Mouse (Mus musculus) kidney, adult 2 months (tissue): ENCODE measurements at regions not wholly inside any gene's neighbourhood (a gene's known extent, or its start where the extent isn't known, plus 50 kb on each side); places are given as distances from the start of the nearest gene placed in this dataset.
"Not testable (repeated sequence)": the region's sequence is repeated elsewhere in the genome, so short reads cannot be mapped to it uniquely, and the experiment has no call there.

Source experiments
- DNase-seq: peaks from one replicate; pipeline ENCODE4 v3.0.0; 2021
- H3K27ac ChIP-seq: fragments of 200-500 bp; 2 replicates; pipeline ENCODE4 v1.5.1; 2012; ENCODE audit warnings: low read depth, low read length, control low read depth, inconsistent platforms; ENCODE audit not compliant: insufficient read depth
- H3K27me3 ChIP-seq: fragments of 200-500 bp; replicated peaks from 2 replicates; pipeline ENCODE4 v1.6.1; 2012; ENCODE audit warnings: mild to moderate bottlenecking, moderate library complexity, low read length, inconsistent platforms; ENCODE audit not compliant: control insufficient read depth, insufficient read depth
- H3K36me3 ChIP-seq: fragments of 200-500 bp; 2 replicates; pipeline ENCODE4 v1.6.1; 2012; ENCODE audit warnings: mild to moderate bottlenecking, moderate library complexity, low read length, inconsistent platforms; ENCODE audit not compliant: control insufficient read depth, insufficient read depth
- H3K4me1 ChIP-seq: fragments of 200-500 bp; 2 replicates; pipeline ENCODE4 v1.6.1; 2011; ENCODE audit warnings: low read length; ENCODE audit not compliant: control insufficient read depth, insufficient read depth
- H3K4me3 ChIP-seq: fragments of 200-500 bp; 2 replicates; pipeline ENCODE4 v1.5.1; 2011; ENCODE audit warnings: mild to moderate bottlenecking, low read depth, low read length, control low read depth; ENCODE audit not compliant: insufficient read depth
- CTCF ChIP-seq: fragments of 200-500 bp; conservative IDR thresholded peaks from 2 replicates; pipeline ENCODE4 v1.5.1; 2011; ENCODE audit warnings: low read depth, mild to moderate bottlenecking, control low read depth, low read length, moderate library complexity, mixed read lengths; ENCODE audit not compliant: insufficient read depth, insufficient read length
- POLR2A ChIP-seq: fragments of 200-500 bp; IDR thresholded peaks from one replicate; pipeline ENCODE4 v1.6.1; 2011; ENCODE audit warnings: low read depth, low read length, control low read depth
- WGBS: fragments of 180-500 bp; shearing (Covaris S2); methylation state at CpG from one replicate; pipeline ENCODE4 v1.1.7; 2018; 5-methylcytosine and 5-hydroxymethylcytosine counted together

GRCm38 (mm10) chr16:65379939-65380338 lies 140.4 kb upstream of the Pou1f1 start:
- no peak for TF ChIP-seq CTCF
- TF ChIP-seq POLR2A: no peak
- H3K4me1 ChIP-seq: no peaks in the 10 kb centered on the region
- H3K27me3 ChIP-seq: no peaks in the 10 kb centered on the region
- DNase-seq: no peak
- H3K36me3 ChIP-seq: no peaks in the 10 kb centered on the region
- H3K27ac ChIP-seq: no peak overlapping the region
- 71% methylated on average over 5 of the region's 5 CpGs for WGBS
- no peak overlapping the region for H3K4me3 ChIP-seq

GRCm38 (mm10) chr16:65403926-65404648 lies 116.2 kb upstream of the Pou1f1 start:
- Histone ChIP-seq H3K27me3 (no peaks in the 10 kb centered on the region), H3K4me3 (no peak overlapping the region), H3K27ac (no peak overlapping the region), H3K36me3 (no peaks in the 10 kb centered on the region), H3K4me1 (no peaks in the 10 kb centered on the region)
- no peak for DNase-seq
- TF ChIP-seq CTCF (no peak), POLR2A (no peak)
- 89% methylated on average over 5 of the region's 5 CpGs for WGBS

- no peaks in the 10 kb centered on the region for H3K36me3 ChIP-seq
- no peak overlapping the region for H3K27ac ChIP-seq
- 91% methylated on average over 5 of the region's 5 CpGs for WGBS
- TF ChIP-seq CTCF: no peak
- no peak for TF ChIP-seq POLR2A
- DNase-seq: no peak
- H3K4me1 ChIP-seq: no peaks in the 10 kb centered on the region
- no peak overlapping the region for H3K4me3 ChIP-seq
- H3K27me3 ChIP-seq: no peaks in the 10 kb centered on the region
Measured at GRCm38 (mm10) chr16:65404816-65405215, 115.5 kb upstream of the Pou1f1 start.

- TF ChIP-seq CTCF: no peak
- TF ChIP-seq POLR2A: no peak
- H3K27me3 ChIP-seq: no peaks in the 10 kb centered on the region
- H3K4me1 ChIP-seq: no peaks in the 10 kb centered on the region
- 68% methylated on average over 3 of the region's 3 CpGs for WGBS
- H3K27ac ChIP-seq: no peak overlapping the region
- H3K4me3 ChIP-seq: no peak overlapping the region
- H3K36me3 ChIP-seq: no peaks in the 10 kb centered on the region
- DNase-seq: no peak
Measured at GRCm38 (mm10) chr16:65405824-65406556, 114.3 kb upstream of the Pou1f1 start.

- not testable (repeated sequence) for DNase-seq, H3K27ac ChIP-seq
- WGBS: 15% methylated on average over 9 of the region's 9 CpGs
Measured at GRCm38 (mm10) chr16:65432046-65432445, 88.3 kb upstream of the Pou1f1 start.

GRCm38 (mm10) chr16:65436076-65436475 lies 84.2 kb upstream of the Pou1f1 start:
- no peak for DNase-seq
- Histone ChIP-seq H3K4me1 (no peaks in the 10 kb centered on the region), H3K27me3 (no peaks in the 10 kb centered on the region), H3K36me3 (no peaks in the 10 kb centered on the region), H3K4me3 (no peak overlapping the region), H3K27ac (no peak overlapping the region)
- TF ChIP-seq CTCF: no peak
- TF ChIP-seq POLR2A: no peak
- 81% methylated on average over 2 of the region's 2 CpGs for WGBS

More at GRCm38 (mm10) chr16:65432046-65432445, 88.3 kb upstream of the Pou1f1 start:
- H3K27me3 ChIP-seq, H3K36me3 ChIP-seq, H3K4me1 ChIP-seq, H3K4me3 ChIP-seq: not testable (repeated sequence)

GRCm38 (mm10) chr16:65441954-65442353 lies 78.4 kb upstream of the Pou1f1 start:
- Histone ChIP-seq H3K4me3 (no peak overlapping the region), H3K36me3 (no peaks in the 10 kb centered on the region), H3K4me1 (no peaks in the 10 kb centered on the region), H3K27me3 (no peaks in the 10 kb centered on the region), H3K27ac (no peak overlapping the region)
- no peak for DNase-seq
- TF ChIP-seq CTCF: no peak
- TF ChIP-seq POLR2A: no peak
- WGBS: 53% methylated on average over 4 of the region's 4 CpGs
